Mouse (Mus musculus) heart, postnatal 25 days (tissue): ENCODE results near the gene Zfp663. TPM values are rescaled to one million over a fixed set of nuclear protein-coding genes. Genes with fewer than 3 reads are reported as not detected.

Experiments used
- DNase-seq: peaks from one replicate; pipeline ENCODE4 v3.0.0; 2022; ENCODE audit warnings: low spot score
- intact Hi-C: fragments of 180-260 bp; cut with DNase I; formaldehyde crosslinking; loops from one replicate; pipeline ENCODE4 v1.15.1; 2025
- total RNA-seq, 2 experiments: library from RNA; stranded (reverse); gene quantifications; 2 replicates each; pipeline ENCODE4 v1.2.3; 2021

Gene Zfp663
- total RNA-seq, 2 experiments from 2014 or later: not detected

- intact Hi-C loops: loop anchor here (5.0 kb wide), 1 partner anchor 38 kb away; the partner anchor contains the start of gene Slc35c2
- DNase-seq: no peak
Measured at GRCm38 (mm10) chr2:165325521-165326303, 42.8 kb downstream of the Zfp663 start.

GRCm38 (mm10) chr2:165323928-165324327, 44.6 kb downstream of the Zfp663 start:
- no peak for DNase-seq
- intact Hi-C loops: no loop called here

- no peak for DNase-seq
- intact Hi-C loops: no loop called here
Measured at GRCm38 (mm10) chr2:165323484-165323883, 45.0 kb downstream of the Zfp663 start.

GRCm38 (mm10) chr2:165321981-165322735, 46.4 kb downstream of the Zfp663 start:
- intact Hi-C loops: no loop called here
- DNase-seq: no peak

- intact Hi-C loops: no loop called here
- DNase-seq: no peak
Measured at GRCm38 (mm10) chr2:165321381-165321888, 47.1 kb downstream of the Zfp663 start.

GRCm38 (mm10) chr2:165320531-165321150, 47.9 kb downstream of the Zfp663 start:
- intact Hi-C loops: no loop called here
- peak; percentile 43 for DNase-seq

- no peak for DNase-seq
- intact Hi-C loops: no loop called here
Measured at GRCm38 (mm10) chr2:165319503-165319902, 49.0 kb downstream of the Zfp663 start.

- no peak for DNase-seq
- intact Hi-C loops: no loop called here
Measured at GRCm38 (mm10) chr2:165318941-165319340, 49.6 kb downstream of the Zfp663 start.

GRCm38 (mm10) chr2:165317621-165318263, 50.8 kb downstream of the Zfp663 start:
- intact Hi-C loops: no loop called here
- DNase-seq: no peak

GRCm38 (mm10) chr2:165316837-165317473, 51.6 kb downstream of the Zfp663 start:
- intact Hi-C loops: no loop called here

GRCm38 (mm10) chr2:165316204-165316603, 52.3 kb downstream of the Zfp663 start:
- intact Hi-C loops: no loop called here
- no peak for DNase-seq

More at GRCm38 (mm10) chr2:165316837-165317473, 51.6 kb downstream of the Zfp663 start:
- DNase-seq: no peak

- DNase-seq: no peak
- intact Hi-C loops: no loop called here
Measured at GRCm38 (mm10) chr2:165314197-165314596, 54.3 kb downstream of the Zfp663 start.

- no peak for DNase-seq
- intact Hi-C loops: no loop called here
Measured at GRCm38 (mm10) chr2:165312381-165312780, 56.1 kb downstream of the Zfp663 start.

GRCm38 (mm10) chr2:165311577-165311976, 57.0 kb downstream of the Zfp663 start:
- DNase-seq: no peak
- intact Hi-C loops: no loop called here

GRCm38 (mm10) chr2:165310818-165311425, 57.6 kb downstream of the Zfp663 start:
- no peak for DNase-seq
- intact Hi-C loops: no loop called here

GRCm38 (mm10) chr2:165307801-165308200, 60.7 kb downstream of the Zfp663 start:
- DNase-seq: no peak
- intact Hi-C loops: no loop called here

- intact Hi-C loops: no loop called here
- no peak for DNase-seq
Measured at GRCm38 (mm10) chr2:165305438-165305837, 63.1 kb downstream of the Zfp663 start.

- no peak for DNase-seq
- intact Hi-C loops: no loop called here
Measured at GRCm38 (mm10) chr2:165304819-165305218, 63.7 kb downstream of the Zfp663 start.

GRCm38 (mm10) chr2:165303354-165304012, 65.0 kb downstream of the Zfp663 start:
- intact Hi-C loops: no loop called here
- no peak for DNase-seq
